Mouse (Mus musculus): ENCODE measurements around the gene Pde4a.

GRCm38 (mm10) chr9:21154787-21155186, 10.7 kb upstream of the Pde4a start:
- TF ChIP-seq CHD2 (IDR thresholded peaks at IDR 0.05; ENCODE audit: low read depth, low read length) (no peak), ZNF384 (IDR thresholded peaks at IDR 0.05; ENCODE audit: low read depth, low read length) (no peak), HCFC1 (IDR thresholded peaks at IDR 0.05; ENCODE audit: borderline replicate concordance, insufficient read depth, low read length) (no peak), ZC3H11A (IDR thresholded peaks at IDR 0.05; ENCODE audit: borderline replicate concordance, low read depth, low read length) (no peak)

Measured in ES-E14 (cell line).